Comparison of ENCODE assay signal across 16 mouse cellular contexts in the genomic region with DNA sequence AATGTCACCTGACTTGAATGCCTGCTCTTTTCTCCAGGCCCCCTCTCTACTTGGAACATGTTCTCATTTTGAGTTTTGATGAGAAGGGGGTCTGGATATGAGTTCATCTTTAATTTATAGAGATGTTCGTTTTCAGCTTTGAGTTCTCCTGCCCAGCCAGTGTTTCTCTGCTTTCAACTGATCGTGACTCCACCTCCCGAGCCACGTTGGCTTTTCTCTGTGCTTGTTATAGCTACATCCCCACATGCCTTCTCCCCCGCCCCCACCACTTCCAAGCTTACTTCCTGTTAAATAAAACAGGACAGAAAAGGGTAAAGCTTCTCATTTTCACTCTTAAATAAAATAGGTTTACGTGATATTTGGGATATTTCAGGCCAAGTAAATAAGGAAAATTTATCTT. TPM values are rescaled to one million over a fixed set of nuclear protein-coding genes. Genes with fewer than 3 reads are reported as not detected.
A peak's percentile ranks its signal among the peaks of the same experiment; 100 is the strongest.
DNase-seq lines count a peak whose midpoint lies in the region; ATAC-seq lines count a peak whose summit lies in the region.
"Had no signal": no experiment of that assay in that cellular context is flagged by ENCODE, and none has a peak within 500 bp of the region (broad histone marks: within the 10 kb centered on the region; RNA-seq: fewer than 3 reads in every experiment).

No protein-coding gene starts in this region.

- no peak overlapping the region for H3K9ac ChIP-seq in heart, embryonic 11.5 days (ENCODE audit: low read depth, low read length)
- no peak overlapping the region for H3K9ac ChIP-seq in midbrain, embryonic 16.5 days (ENCODE audit: low read depth, low read length)
- H3K9ac ChIP-seq: limb, embryonic 13.5 days; lung, embryonic 14.5 days; neural tube, embryonic 12.5 days had no signal

- 0 out of 2 replicates have a peak overlapping the region, but pooled peaks have one; percentile 22 for H3K4me2 ChIP-seq in heart, embryonic 11.5 days
- peak overlapping the region; percentile 26; the same call in 1 of the 2 replicates for H3K4me2 ChIP-seq in midbrain, embryonic 16.5 days (ENCODE audit: low read length)
- H3K4me2 ChIP-seq: limb, embryonic 13.5 days; lung, embryonic 14.5 days; neural tube, embryonic 12.5 days had no signal

- H3K4me1 ChIP-seq in heart, embryonic 11.5 days (ENCODE audit: control insufficient read depth, insufficient read depth, low read length): peaks cover 7% of the 10 kb centered on the region
- peaks cover 19% of the 10 kb centered on the region for H3K4me1 ChIP-seq in midbrain, embryonic 16.5 days (ENCODE audit: control insufficient read depth, insufficient read depth, low read length)
- peaks cover 21% of the 10 kb centered on the region for H3K4me1 ChIP-seq in midbrain, embryonic 10.5 days
- H3K4me1 ChIP-seq: limb, embryonic 13.5 days had no signal

- no peak overlapping the region for H3K4me3 ChIP-seq in heart, embryonic 11.5 days (ENCODE audit: low read depth, low read length)
- no peak overlapping the region for H3K4me3 ChIP-seq in midbrain, embryonic 16.5 days (ENCODE audit: low read depth, low read length)
- no peak overlapping the region for H3K4me3 ChIP-seq in midbrain, embryonic 10.5 days
- H3K4me3 ChIP-seq: limb, embryonic 13.5 days; neural tube, embryonic 12.5 days had no signal

- no peaks in the 10 kb centered on the region for H3K9me3 ChIP-seq in heart, embryonic 11.5 days (replicated peaks; ENCODE audit: control insufficient read depth, low read length)
- H3K9me3 ChIP-seq in midbrain, embryonic 16.5 days (replicated peaks; ENCODE audit: control insufficient read depth, low read length, poor library complexity, severe bottlenecking): no peaks in the 10 kb centered on the region
- no peaks in the 10 kb centered on the region for H3K9me3 ChIP-seq in midbrain, embryonic 10.5 days (replicated peaks)
- H3K9me3 ChIP-seq: limb, embryonic 13.5 days; neural tube, embryonic 12.5 days had no signal

- ATAC-seq in heart, embryonic 11.5 days (replicated peaks; ENCODE audit: insufficient number of reproducible peaks, low FRiP score, low TSS enrichment): no peak
- no peak for ATAC-seq in midbrain, embryonic 16.5 days
- no peak for ATAC-seq in frontal cortex, adult (ENCODE audit: low TSS enrichment)

- 42% methylated on average over 6 of the region's 6 CpGs for WGBS in heart, embryonic 11.5 days (ENCODE audit: insufficient replicate concordance)
- WGBS in midbrain, embryonic 16.5 days: 47% methylated on average over 6 of the region's 6 CpGs
- WGBS in midbrain, embryonic 10.5 days: 52% methylated on average over 6 of the region's 6 CpGs

- DNase-seq in heart, postnatal 14 days: no peak
- peak; percentile 37 for DNase-seq in kidney, postnatal 10 days
- DNase-seq in kidney, postnatal 36 days: no peak
- no peak for DNase-seq in midbrain, embryonic 10.5 days (ENCODE audit: low spot score)
- DNase-seq in right cerebral cortex, postnatal 14 days: peak; percentile 62
- DNase-seq: kidney, postnatal 14 days; lung, embryonic 14.5 days; spleen, adult 18-20 months had no signal

- H3K27me3 ChIP-seq in heart, embryonic 11.5 days (ENCODE audit: control insufficient read depth, insufficient read depth, low read length): no peaks in the 10 kb centered on the region
- no peaks in the 10 kb centered on the region for H3K27me3 ChIP-seq in midbrain, embryonic 16.5 days (ENCODE audit: control insufficient read depth, insufficient read depth, low read depth, low read length)
- H3K27me3 ChIP-seq in midbrain, embryonic 10.5 days (ENCODE audit: low read depth, poor library complexity, severe bottlenecking): peaks cover 41% of the 10 kb centered on the region

- H3K36me3 ChIP-seq in heart, embryonic 11.5 days (ENCODE audit: control insufficient read depth, insufficient read depth, low read length): no peaks in the 10 kb centered on the region
- no peaks in the 10 kb centered on the region for H3K36me3 ChIP-seq in midbrain, embryonic 16.5 days (ENCODE audit: control insufficient read depth, insufficient read depth, low read length)
- no peaks in the 10 kb centered on the region for H3K36me3 ChIP-seq in midbrain, embryonic 10.5 days
- H3K36me3 ChIP-seq: limb, embryonic 13.5 days; neural tube, embryonic 12.5 days had no signal

- intact Hi-C loops in heart, postnatal 14 days (cut with DNase I): loop anchor here (5.0 kb wide), 2 partner anchors 171 to 234 kb away; a partner anchor contains a TSS

- H3K27ac ChIP-seq in heart, embryonic 11.5 days (ENCODE audit: low read depth, low read length): no peak overlapping the region
- no peak overlapping the region for H3K27ac ChIP-seq in midbrain, embryonic 16.5 days (ENCODE audit: low read length)
- no peak overlapping the region for H3K27ac ChIP-seq in midbrain, embryonic 10.5 days (replicated peaks)
- H3K27ac ChIP-seq: limb, embryonic 13.5 days; neural tube, embryonic 12.5 days had no signal

RNA-seq across cellular contexts. Expression of a gene that starts 3.3 kb away (rescaled TPM):
- polyA plus RNA-seq in heart, embryonic 11.5 days (2014; fragmentation: Nextera tagmentation; extraction: Ambion mirVana): 3.0 and 3.4 TPM in 2 replicates
- 1 to 10 TPM; 3.8 to 4.3 TPM for total RNA-seq in heart, postnatal 14 days (2021)
- polyA plus RNA-seq in midbrain, embryonic 16.5 days (2015; fragmentation: Nextera tagmentation; extraction: Ambion mirVana): 5.0 and 5.8 TPM in 2 replicates
- 0.57 and 0.92 TPM in 2 replicates for polyA plus RNA-seq in midbrain, embryonic 10.5 days (2016; fragmentation: Nextera tagmentation; extraction: Ambion mirVana)
- total RNA-seq: megakaryocyte-erythroid progenitor cell, adult 5-6 weeks had no signal

RNA-seq across cellular contexts. Expression of a gene that starts 30.5 kb away (rescaled TPM):
- polyA plus RNA-seq in heart, embryonic 11.5 days (2014; fragmentation: Nextera tagmentation; extraction: Ambion mirVana): not detected in 2 replicates
- total RNA-seq in heart, postnatal 14 days (2021): not detected
- polyA plus RNA-seq in midbrain, embryonic 16.5 days (2015; fragmentation: Nextera tagmentation; extraction: Ambion mirVana): not detected in 2 replicates
- polyA plus RNA-seq in midbrain, embryonic 10.5 days (2016; fragmentation: Nextera tagmentation; extraction: Ambion mirVana): not detected in 2 replicates
- total RNA-seq: gastrocnemius, adult 18-20 months; megakaryocyte-erythroid progenitor cell, adult 5-6 weeks had no signal
- polyA plus RNA-seq: limb, embryonic 13.5 days; lung, embryonic 14.5 days; neural tube, embryonic 12.5 days; urinary bladder, adult 2 months had no signal

Comparison
In these comparisons a context has a peak if more than half of its experiments do, and no peak if none do; other contexts are left out.
1. DNase-seq: peak in kidney, postnatal 10 days (single experiment) and right cerebral cortex, postnatal 14 days (single experiment); none in heart, postnatal 14 days (0 of 2), kidney, postnatal 36 days (0 of 2) and midbrain, embryonic 10.5 days (single experiment).